In genomic region chr3:127948898-127949620, GRCm38 (mm10) we compare ENCODE assay signal across 8 mouse cellular contexts. TPM values are rescaled to one million over a fixed set of nuclear protein-coding genes. Genes with fewer than 3 reads are reported as not detected.
A peak's percentile ranks its signal among the peaks of the same experiment; 100 is the strongest.
DNase-seq lines count a peak whose midpoint lies in the region.

No protein-coding gene starts in this region.

- DNase-seq in gastrocnemius, adult 18-20 months (ENCODE audit: low spot score), result peak; percentile 58
- no peak for DNase-seq in gastrocnemius, postnatal 14 days
- DNase-seq in ES-CJ7 (ENCODE audit: low read depth, low spot score), result peak; percentile 55
- peak; percentile 75 to 84 for DNase-seq in cerebellum, postnatal 10 days
- peak; percentile 22 to 34 for DNase-seq in heart, postnatal 36 days
- DNase-seq in layer of hippocampus, adult 8-10 months (ENCODE audit: low spot score in 2 of 2), result peak; percentile 37 to 45
- peak; percentile 76 for DNase-seq in lung, postnatal 25 days (ENCODE audit: low spot score)
- DNase-seq in spleen, postnatal 36 days (ENCODE audit: low spot score in 2 of 2), result peak; percentile 30 to 53

- intact Hi-C loops in gastrocnemius, postnatal 14 days (cut with DNase I; ENCODE audit: low total_unique reads), result loop anchor here (2.0 to 10.0 kb wide), 3 partner anchors 94 to 317 kb away; partner anchors contain the start of gene Neurog2
- intact Hi-C loops in heart, postnatal 36 days (cut with DNase I), result loop anchor here (1.0 to 5.0 kb wide), 6 partner anchors 52 to 377 kb away; partner anchors contain the start of genes Ap1ar and Fam241a

RNA-seq across cellular contexts. Expression of gene Fam241a, which starts 52.9 kb away (rescaled TPM):
- total RNA-seq in gastrocnemius, adult 18-20 months (2021), result 1 to 10 TPM; 3.0 to 3.3 TPM
- 1 to 10 TPM; 3.9 to 4.1 TPM for total RNA-seq in gastrocnemius, postnatal 14 days (2021)
- total RNA-seq in heart, postnatal 36 days (2021), result 1 to 10 TPM; 3.9 to 4.1 TPM
- 1 to 10 TPM; 2.3 to 3.4 (median 3.1) TPM for total RNA-seq in layer of hippocampus, adult 8-10 months (2022)
